Mouse (Mus musculus) intestine, embryonic 15.5 days (tissue): ENCODE measurements at regions not wholly inside any gene's neighbourhood (a gene's known extent, or its start where the extent isn't known, plus 50 kb on each side); places are given as distances from the start of the nearest gene placed in this dataset.

Source experiments
- ATAC-seq: fragments of 200-750 bp; cut with Nextera tagmentation; 2 replicates; pipeline ENCODE4 v1.8.0; 2017; ENCODE audit warnings: moderate TSS enrichment, moderate library complexity
- H3K27ac ChIP-seq: fragments of 300-500 bp; sonication (generic); 2 replicates; pipeline ENCODE4 v1.5.1; 2015; ENCODE audit warnings: mild to moderate bottlenecking, inconsistent platforms
- H3K27me3 ChIP-seq: fragments of 300-500 bp; sonication (generic); replicated peaks from 2 replicates; pipeline ENCODE4 v1.6.1; 2015; ENCODE audit warnings: inconsistent platforms
- H3K36me3 ChIP-seq: fragments of 300-500 bp; sonication (generic); 2 replicates; pipeline ENCODE4 v1.6.1; 2015; ENCODE audit warnings: inconsistent platforms
- H3K4me1 ChIP-seq: fragments of 300-500 bp; sonication (generic); replicated peaks from 2 replicates; pipeline ENCODE4 v1.6.1; 2015; ENCODE audit warnings: inconsistent platforms
- H3K4me2 ChIP-seq: fragments of 300-500 bp; sonication (generic); replicated peaks from 2 replicates; pipeline ENCODE4 v1.6.1; 2015; ENCODE audit warnings: mild to moderate bottlenecking, inconsistent platforms
- H3K4me3 ChIP-seq: fragments of 300-500 bp; sonication (generic); replicated peaks from 2 replicates; pipeline ENCODE4 v1.5.1; 2015; ENCODE audit warnings: inconsistent platforms
- H3K9ac ChIP-seq: fragments of 300-500 bp; sonication (generic); 2 replicates; pipeline ENCODE4 v1.6.1; 2015; ENCODE audit warnings: inconsistent platforms
- H3K9me3 ChIP-seq: fragments of 300-500 bp; sonication (generic); 2 replicates; pipeline ENCODE4 v1.6.1; 2016; ENCODE audit warnings: inconsistent platforms
- WGBS: fragments of 180-500 bp; shearing (Covaris S2); methylation state at CpG from one replicate; pipeline ENCODE4 v1.1.7; 2015; 5-methylcytosine and 5-hydroxymethylcytosine counted together

- Histone ChIP-seq H3K4me3 (no peak overlapping the region), H3K9me3 (no peaks in the 10 kb centered on the region), H3K36me3 (no peaks in the 10 kb centered on the region), H3K27ac (no peak overlapping the region), H3K9ac (no peak overlapping the region), H3K4me1 (0 out of 2 replicates have a peak, but pooled peaks cover 3% of the 10 kb centered on the region), H3K4me2 (no peak overlapping the region), H3K27me3 (no peaks in the 10 kb centered on the region)
- 69% methylated on average over 5 of the region's 5 CpGs for WGBS
- ATAC-seq, result no peak
These were observed 320.6 kb downstream of the Cd83 start for GRCm38 (mm10) chr13:44105161-44105560.

- no peak for ATAC-seq
- H3K4me2 ChIP-seq, result no peak overlapping the region
- H3K4me1 ChIP-seq, result 0 out of 2 replicates have a peak, but pooled peaks cover 3% of the 10 kb centered on the region
- H3K36me3 ChIP-seq, result no peaks in the 10 kb centered on the region
- no peak overlapping the region for H3K9ac ChIP-seq
- no peak overlapping the region for H3K4me3 ChIP-seq
- H3K27me3 ChIP-seq, result no peaks in the 10 kb centered on the region
- H3K9me3 ChIP-seq, result no peaks in the 10 kb centered on the region
- H3K27ac ChIP-seq, result no peak overlapping the region
- 75% methylated on average over 11 of the region's 11 CpGs for WGBS
These were observed 324.1 kb downstream of the Cd83 start for GRCm38 (mm10) chr13:44108695-44109094.

- Histone ChIP-seq H3K9me3 (no peaks in the 10 kb centered on the region), H3K36me3 (no peaks in the 10 kb centered on the region), H3K27ac (no peak overlapping the region), H3K27me3 (no peaks in the 10 kb centered on the region), H3K4me1 (0 out of 2 replicates have a peak, but pooled peaks cover 3% of the 10 kb centered on the region), H3K9ac (no peak overlapping the region), H3K4me2 (no peak overlapping the region), H3K4me3 (no peak overlapping the region)
- WGBS, result 87% methylated on average over 5 of the region's 5 CpGs
- ATAC-seq, result no peak
These were observed 328.5 kb downstream of the Cd83 start for GRCm38 (mm10) chr13:44113043-44113442.

- H3K9ac ChIP-seq, result no peak overlapping the region
- no peaks in the 10 kb centered on the region for H3K27me3 ChIP-seq
- no peaks in the 10 kb centered on the region for H3K36me3 ChIP-seq
- no peak overlapping the region for H3K27ac ChIP-seq
- ATAC-seq, result no peak
- H3K9me3 ChIP-seq, result no peaks in the 10 kb centered on the region
- WGBS, result 91% methylated on average over 5 of the region's 5 CpGs
- H3K4me1 ChIP-seq, result no peaks in the 10 kb centered on the region
- no peak overlapping the region for H3K4me2 ChIP-seq
- no peak overlapping the region for H3K4me3 ChIP-seq
These were observed 330.3 kb downstream of the Cd83 start for GRCm38 (mm10) chr13:44114856-44115255.

- Histone ChIP-seq H3K27ac (no peak overlapping the region), H3K9me3 (no peaks in the 10 kb centered on the region), H3K4me1 (no peaks in the 10 kb centered on the region), H3K36me3 (no peaks in the 10 kb centered on the region), H3K9ac (no peak overlapping the region), H3K4me3 (no peak overlapping the region), H3K27me3 (no peaks in the 10 kb centered on the region), H3K4me2 (no peak overlapping the region)
- no peak for ATAC-seq
- 67% methylated on average over 9 of the region's 9 CpGs for WGBS
These were observed 333.3 kb downstream of the Cd83 start for GRCm38 (mm10) chr13:44117841-44118240.

GRCm38 (mm10) chr13:44118846-44119245 lies 334.3 kb downstream of the Cd83 start:
- H3K9me3 ChIP-seq, result no peaks in the 10 kb centered on the region
- H3K4me1 ChIP-seq, result no peaks in the 10 kb centered on the region
- H3K9ac ChIP-seq, result no peak overlapping the region
- H3K27ac ChIP-seq, result no peak overlapping the region
- H3K4me2 ChIP-seq, result no peak overlapping the region
- no peaks in the 10 kb centered on the region for H3K36me3 ChIP-seq
- H3K27me3 ChIP-seq, result no peaks in the 10 kb centered on the region
- no peak overlapping the region for H3K4me3 ChIP-seq
- no peak for ATAC-seq
- 73% methylated on average over 6 of the region's 6 CpGs for WGBS

- H3K27ac ChIP-seq, result no peak overlapping the region
- no peak overlapping the region for H3K9ac ChIP-seq
- no peak overlapping the region for H3K4me2 ChIP-seq
- H3K27me3 ChIP-seq, result no peaks in the 10 kb centered on the region
- H3K36me3 ChIP-seq, result no peaks in the 10 kb centered on the region
- 46% methylated on average over 7 of the region's 8 CpGs for WGBS
- no peak overlapping the region for H3K4me3 ChIP-seq
- H3K4me1 ChIP-seq, result no peaks in the 10 kb centered on the region
- no peak for ATAC-seq
- no peaks in the 10 kb centered on the region for H3K9me3 ChIP-seq
These were observed 336.7 kb downstream of the Cd83 start for GRCm38 (mm10) chr13:44121241-44121671.

GRCm38 (mm10) chr13:44121932-44122331 lies 337.4 kb downstream of the Cd83 start:
- Histone ChIP-seq H3K4me2 (no peak overlapping the region), H3K27ac (no peak overlapping the region), H3K4me3 (no peak overlapping the region), H3K36me3 (no peaks in the 10 kb centered on the region), H3K9me3 (no peaks in the 10 kb centered on the region), H3K9ac (no peak overlapping the region), H3K27me3 (no peaks in the 10 kb centered on the region), H3K4me1 (no peaks in the 10 kb centered on the region)
- no peak for ATAC-seq
- 78% methylated on average over 7 of the region's 7 CpGs for WGBS

- H3K27me3 ChIP-seq, result no peaks in the 10 kb centered on the region
- no peak overlapping the region for H3K9ac ChIP-seq
- peak overlapping the region; percentile 26 for H3K4me2 ChIP-seq
- peak; percentile 90 for ATAC-seq
- H3K4me1 ChIP-seq, result no peaks in the 10 kb centered on the region
- 34% methylated on average over 10 of the region's 10 CpGs for WGBS
- H3K9me3 ChIP-seq, result no peaks in the 10 kb centered on the region
- H3K36me3 ChIP-seq, result no peaks in the 10 kb centered on the region
- no peak overlapping the region for H3K4me3 ChIP-seq
- no peak overlapping the region for H3K27ac ChIP-seq
These were observed 341.6 kb downstream of the Cd83 start for GRCm38 (mm10) chr13:44126198-44126597.

- 87% methylated on average over 16 of the region's 16 CpGs for WGBS
- Histone ChIP-seq H3K36me3 (no peaks in the 10 kb centered on the region), H3K27ac (no peak overlapping the region), H3K4me3 (no peak overlapping the region), H3K27me3 (no peaks in the 10 kb centered on the region), H3K4me2 (no peak overlapping the region), H3K9me3 (no peaks in the 10 kb centered on the region), H3K9ac (no peak overlapping the region), H3K4me1 (no peaks in the 10 kb centered on the region)
- no peak for ATAC-seq
These were observed 344.1 kb downstream of the Cd83 start for GRCm38 (mm10) chr13:44128506-44129274.

GRCm38 (mm10) chr13:44131916-44132315 lies 347.3 kb downstream of the Cd83 start:
- WGBS, result 90% methylated on average over 5 of the region's 5 CpGs
- H3K4me2 ChIP-seq, result no peak overlapping the region
- ATAC-seq, result no peak

GRCm38 (mm10) chr13:44132510-44132909 lies 347.9 kb downstream of the Cd83 start:
- H3K4me2 ChIP-seq, result no peak overlapping the region
- ATAC-seq, result no peak
- 93% methylated on average over 4 of the region's 4 CpGs for WGBS
- H3K4me1 ChIP-seq, result no peaks in the 10 kb centered on the region
- H3K9ac ChIP-seq, result no peak overlapping the region
- no peaks in the 10 kb centered on the region for H3K27me3 ChIP-seq
- H3K9me3 ChIP-seq, result no peaks in the 10 kb centered on the region
- no peak overlapping the region for H3K27ac ChIP-seq
- no peaks in the 10 kb centered on the region for H3K36me3 ChIP-seq
- no peak overlapping the region for H3K4me3 ChIP-seq

More at GRCm38 (mm10) chr13:44131916-44132315, 347.3 kb downstream of the Cd83 start:
- no peaks in the 10 kb centered on the region for H3K27me3 ChIP-seq
- no peak overlapping the region for H3K9ac ChIP-seq
- no peak overlapping the region for H3K27ac ChIP-seq
- H3K9me3 ChIP-seq, result no peaks in the 10 kb centered on the region
- no peak overlapping the region for H3K4me3 ChIP-seq
- no peaks in the 10 kb centered on the region for H3K4me1 ChIP-seq
- no peaks in the 10 kb centered on the region for H3K36me3 ChIP-seq

GRCm38 (mm10) chr13:44133436-44133835 lies 348.9 kb downstream of the Cd83 start:
- Histone ChIP-seq H3K4me1 (no peaks in the 10 kb centered on the region), H3K4me2 (no peak overlapping the region), H3K9me3 (no peaks in the 10 kb centered on the region), H3K27me3 (no peaks in the 10 kb centered on the region), H3K36me3 (no peaks in the 10 kb centered on the region), H3K9ac (no peak overlapping the region), H3K27ac (no peak overlapping the region), H3K4me3 (no peak overlapping the region)
- no peak for ATAC-seq
- 66% methylated on average over 9 of the region's 9 CpGs for WGBS
